Mouse (Mus musculus) kidney, adult 2 months (tissue): ENCODE measurements at regions not wholly inside any gene's neighbourhood (a gene's known extent, or its start where the extent isn't known, plus 50 kb on each side); places are given as distances from the start of the nearest gene placed in this dataset.

Source experiments
- CTCF ChIP-seq: fragments of 200-500 bp; conservative IDR thresholded peaks from 2 replicates; pipeline ENCODE4 v1.5.1; 2011; ENCODE audit warnings: low read depth, mild to moderate bottlenecking, control low read depth, low read length, moderate library complexity, mixed read lengths; ENCODE audit not compliant: insufficient read depth, insufficient read length
- POLR2A ChIP-seq: fragments of 200-500 bp; IDR thresholded peaks from one replicate; pipeline ENCODE4 v1.6.1; 2011; ENCODE audit warnings: low read depth, low read length, control low read depth

DNA sequence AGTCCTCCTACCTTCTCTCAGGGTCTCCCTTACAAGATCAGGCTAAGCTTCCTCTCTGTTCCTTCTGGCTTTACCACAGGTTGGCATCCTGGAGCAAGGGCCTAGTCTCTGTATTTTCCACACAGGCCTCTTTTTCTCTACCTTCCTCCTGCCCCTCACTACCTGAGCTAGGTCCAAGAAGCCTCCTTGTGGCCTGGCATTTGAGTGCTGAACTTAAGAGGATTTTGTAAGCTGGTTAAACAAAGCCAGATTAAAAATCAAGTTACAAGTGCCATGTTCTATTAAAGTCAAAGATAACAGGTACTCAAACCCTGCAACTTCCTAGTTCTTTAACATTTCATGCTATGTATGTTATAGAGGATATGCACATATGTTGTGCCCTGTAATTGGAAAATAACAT is 102.5 kb downstream of the Wdr11 start:
- TF ChIP-seq POLR2A (no peak), CTCF (no peak)
